Mouse (Mus musculus) limb, embryonic 12.5 days (tissue): ENCODE data around the gene Gm17521. TPM values are rescaled to one million over a fixed set of nuclear protein-coding genes. Genes with fewer than 3 reads are reported as not detected.
"Not testable (repeated sequence)": the region's sequence is repeated elsewhere in the genome, so short reads cannot be mapped to it uniquely, and the experiment has no call there.

ENCODE experiments used
- ATAC-seq: fragments of 200-750 bp; cut with Nextera tagmentation; 2 replicates; pipeline ENCODE4 v1.8.0; 2017; ENCODE audit warnings: low read depth, moderate TSS enrichment; ENCODE audit not compliant: insufficient number of reproducible peaks, insufficient read depth, low FRiP score, low TSS enrichment
- H3K27ac ChIP-seq: fragments of 300-500 bp; sonication (generic); 2 replicates; pipeline ENCODE4 v1.5.1; 2016; ENCODE audit warnings: mild to moderate bottlenecking, moderate library complexity
- H3K27me3 ChIP-seq: fragments of 300-500 bp; sonication (generic); 2 replicates; pipeline ENCODE4 v1.6.1; 2016; ENCODE audit warnings: mild to moderate bottlenecking, moderate library complexity
- H3K36me3 ChIP-seq: fragments of 300-500 bp; sonication (generic); 2 replicates; pipeline ENCODE4 v1.6.1; 2016; ENCODE audit warnings: mild to moderate bottlenecking, moderate library complexity
- H3K4me1 ChIP-seq: fragments of 300-500 bp; sonication (generic); replicated peaks from 2 replicates; pipeline ENCODE4 v1.6.1; 2016
- H3K4me2 ChIP-seq: fragments of 300-500 bp; sonication (generic); 2 replicates; pipeline ENCODE4 v1.6.1; 2016; ENCODE audit warnings: mild to moderate bottlenecking, moderate library complexity
- H3K4me3 ChIP-seq: fragments of 300-500 bp; sonication (generic); replicated peaks from 2 replicates; pipeline ENCODE4 v1.5.1; 2016; ENCODE audit warnings: mild to moderate bottlenecking
- H3K9ac ChIP-seq: fragments of 300-500 bp; sonication (generic); replicated peaks from 2 replicates; pipeline ENCODE4 v1.6.1; 2016; ENCODE audit warnings: mild to moderate bottlenecking, moderate library complexity
- H3K9me3 ChIP-seq: fragments of 300-500 bp; sonication (generic); 2 replicates; pipeline ENCODE4 v1.6.1; 2016; ENCODE audit warnings: mild to moderate bottlenecking, moderate library complexity
- WGBS: fragments of 180-500 bp; shearing (Covaris S2); methylation state at CpG from one replicate; pipeline ENCODE4 v1.1.7; 2016; 5-methylcytosine and 5-hydroxymethylcytosine counted together
- polyA plus RNA-seq: library from polyadenylated mRNA; unstranded; fragments of >200 nt; fragmentation: Nextera tagmentation; extraction: Ambion mirVana; gene quantifications from 2 replicates; pipeline ENCODE4 v1.2.1, GENCODE M21; 2016

Gene Gm17521
- polyA plus RNA-seq = not detected in 2 replicates

- not testable (repeated sequence) for H3K4me2 ChIP-seq, H3K36me3 ChIP-seq, H3K4me3 ChIP-seq, H3K27me3 ChIP-seq, H3K4me1 ChIP-seq, H3K9ac ChIP-seq, H3K9me3 ChIP-seq, H3K27ac ChIP-seq, ATAC-seq
- WGBS = 76% methylated on average over 1 of the region's 1 CpGs
These were observed at the start of gene Gm17521 for GRCm38 (mm10) chrX:123029569-123029968. Gene Gm17521 (minus strand): TSS chrX:123029669.

GRCm38 (mm10) chrX:123043956-123044355, 14.5 kb upstream of the Gm17521 start:
- H3K4me1 ChIP-seq = no peaks in the 10 kb centered on the region
- no peaks in the 10 kb centered on the region for H3K27me3 ChIP-seq
- H3K36me3 ChIP-seq = no peaks in the 10 kb centered on the region
- no peak overlapping the region for H3K4me2 ChIP-seq
- no peak overlapping the region for H3K4me3 ChIP-seq
- no peak overlapping the region for H3K27ac ChIP-seq
- ATAC-seq = no peak
- no peaks in the 10 kb centered on the region for H3K9me3 ChIP-seq
- no peak overlapping the region for H3K9ac ChIP-seq

- ATAC-seq = no peak
- Histone ChIP-seq H3K9me3 (no peaks in the 10 kb centered on the region), H3K4me3 (no peak overlapping the region), H3K36me3 (no peaks in the 10 kb centered on the region), H3K4me1 (no peaks in the 10 kb centered on the region), H3K9ac (no peak overlapping the region), H3K4me2 (no peak overlapping the region), H3K27me3 (no peaks in the 10 kb centered on the region), H3K27ac (no peak overlapping the region)
- WGBS = 71% methylated on average over 4 of the region's 4 CpGs
These were observed 14.0 kb upstream of the Gm17521 start for GRCm38 (mm10) chrX:123043516-123043915.

Other genes starting within 250 kb of the Gm17521 start
- 23.0 and 23.9 TPM in 2 replicates for gene Cldn34c1, start 73.8 kb upstream of the Gm17521 start, polyA plus RNA-seq
- not detected in 2 replicates for gene Srsx, start 192.8 kb upstream of the Gm17521 start, polyA plus RNA-seq
- gene Gm17577, start 217.2 kb upstream of the Gm17521 start, polyA plus RNA-seq = not detected in 2 replicates